Mouse (Mus musculus) erythroid progenitor cell, adult 5-6 weeks (primary cell): ENCODE measurements around the gene Hgd. TPM values are rescaled to one million over a fixed set of nuclear protein-coding genes. Genes with fewer than 3 reads are reported as not detected.

Experiments used
- ATAC-seq: replicated peaks from 2 replicates; pipeline ENCODE4 v1.8.0; 2016; ENCODE audit warnings: moderate number of reproducible peaks, mild to moderate bottlenecking, moderate TSS enrichment, inconsistent platforms; ENCODE audit not compliant: poor library complexity, low FRiP score, severe bottlenecking
- total RNA-seq, 2 experiments: library from RNA; stranded (forward) in 1 of 2; stranded (reverse) in 1 of 2; fragments of 150-400 nt in 1 of 2; fragments of 186-747, 209-891 nt in 1 of 2; gene quantifications; 2 replicates each; pipeline versions ENCODE4 v1.2.3 to v1.2.4; 2015 to 2017; ENCODE audit warnings: low replicate concordance in 2 of 2

Hgd gene
- not detected in 2 replicates for total RNA-seq (2015; ENCODE audit: low replicate concordance)
- not detected in 2 replicates for total RNA-seq (2017; ENCODE audit: low replicate concordance)

DNA sequence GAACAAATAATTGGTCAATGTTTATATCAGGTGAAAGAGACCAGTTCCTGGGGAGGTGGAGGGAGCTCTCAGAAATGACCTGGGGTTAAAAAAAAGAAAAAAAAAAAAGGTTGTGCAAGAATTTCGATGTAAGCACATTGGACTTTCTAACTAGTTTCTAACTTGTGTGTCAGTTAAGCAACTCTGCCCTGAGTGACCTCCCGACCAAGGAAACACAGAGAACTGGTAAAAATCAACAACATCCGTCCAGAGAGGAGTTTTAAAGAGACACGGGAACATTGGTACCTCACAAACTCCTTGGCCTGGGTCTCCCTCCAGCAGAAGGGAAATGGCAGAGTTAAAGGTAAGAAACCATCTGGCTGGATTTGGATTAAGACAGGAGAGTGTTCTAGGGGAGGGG, at the start of gene Hgd:
Gene Hgd, plus strand, starts transcription at position 160 of the 400 bp plus-strand sequence.
- ATAC-seq: no peak

DNA sequence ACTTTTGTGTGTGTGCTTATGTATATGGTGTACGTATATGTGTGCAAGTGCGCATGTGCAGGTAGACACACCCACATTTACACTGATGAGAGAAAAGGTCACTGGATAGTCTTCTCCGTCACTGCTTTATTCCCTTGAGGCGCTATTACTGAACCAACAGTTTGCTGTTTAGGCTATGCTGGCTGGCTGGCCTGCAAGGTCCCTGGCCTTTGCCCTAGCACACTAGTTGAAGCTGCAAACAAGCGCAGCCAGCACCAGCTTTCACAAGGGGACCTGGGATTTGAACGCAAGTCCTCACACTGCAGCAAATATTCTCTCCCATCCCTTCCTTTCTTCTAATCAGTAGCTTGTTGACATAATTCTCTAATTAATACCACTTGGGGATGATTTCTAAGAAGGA, 49.8 kb upstream of the Hgd start:
- ATAC-seq: no peak

DNA sequence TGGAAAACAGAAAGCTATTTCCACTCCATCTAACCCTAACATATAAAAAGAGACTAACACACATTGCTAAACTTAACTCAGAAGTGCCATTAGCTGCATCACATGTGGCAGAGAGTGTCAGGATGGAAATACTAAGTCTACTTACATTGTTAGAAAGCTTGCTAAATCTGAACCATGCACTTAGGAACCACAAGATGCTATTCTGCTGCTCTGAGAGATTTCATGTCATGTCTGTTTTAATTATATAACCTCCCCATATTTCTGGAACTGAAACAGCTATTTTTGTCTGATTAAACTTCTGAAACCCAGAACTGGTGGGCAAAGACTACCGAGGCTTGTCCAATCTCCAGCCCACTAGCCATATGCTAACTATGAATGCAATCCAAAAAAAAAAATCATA, 47.9 kb upstream of the Hgd start:
- ATAC-seq: no peak

DNA sequence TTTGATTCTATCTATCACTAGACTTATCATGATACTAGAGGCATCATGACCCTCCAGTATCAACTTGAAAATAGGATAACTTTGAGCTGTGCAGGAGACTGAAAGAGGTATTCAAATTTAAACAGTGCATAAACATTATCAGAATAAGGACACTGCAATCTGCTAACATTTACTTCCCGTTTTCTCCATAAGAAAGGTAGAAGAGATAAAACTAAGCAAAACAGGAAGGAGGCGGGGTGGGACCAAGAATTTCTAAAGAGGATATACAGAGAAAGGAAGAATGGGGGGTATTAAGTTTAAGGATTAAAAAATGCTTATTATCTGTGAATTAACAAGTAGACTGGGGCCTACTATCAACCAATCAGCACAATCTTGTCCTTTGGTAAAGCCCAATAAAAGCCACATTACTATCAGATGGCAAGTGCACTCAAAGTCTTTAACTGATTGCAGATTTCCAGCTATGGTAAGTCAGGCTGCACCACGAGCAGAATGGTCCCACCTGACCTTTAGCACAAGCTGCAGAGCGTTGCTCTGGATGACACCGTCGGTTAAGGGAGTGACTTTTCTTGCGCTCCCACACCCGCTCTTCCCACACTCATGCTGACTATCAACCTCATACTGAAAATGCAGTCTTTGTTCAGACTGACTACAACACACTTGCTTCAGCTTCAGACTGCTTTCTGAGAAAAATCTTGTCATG, 46.4 kb upstream of the Hgd start:
- no peak for ATAC-seq

DNA sequence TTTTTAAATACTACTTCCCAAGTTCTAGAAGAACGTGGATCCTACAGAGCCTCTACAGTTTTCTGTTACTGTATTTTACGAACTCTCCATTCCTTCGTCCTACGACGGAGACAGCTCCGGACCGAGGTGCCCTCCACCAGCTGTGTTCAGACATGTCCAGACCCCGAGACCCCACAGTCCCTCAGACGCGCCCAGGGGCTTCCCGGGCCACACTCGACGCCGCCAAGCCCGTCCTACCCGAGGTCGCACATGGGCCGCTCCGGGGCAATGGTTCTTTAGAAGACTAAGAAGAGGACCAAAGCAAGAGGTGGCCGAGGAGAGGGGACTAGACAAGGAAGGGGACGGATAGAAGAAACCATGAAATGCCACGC, 40.7 kb upstream of the Hgd start:
- ATAC-seq: peak; percentile 54

DNA sequence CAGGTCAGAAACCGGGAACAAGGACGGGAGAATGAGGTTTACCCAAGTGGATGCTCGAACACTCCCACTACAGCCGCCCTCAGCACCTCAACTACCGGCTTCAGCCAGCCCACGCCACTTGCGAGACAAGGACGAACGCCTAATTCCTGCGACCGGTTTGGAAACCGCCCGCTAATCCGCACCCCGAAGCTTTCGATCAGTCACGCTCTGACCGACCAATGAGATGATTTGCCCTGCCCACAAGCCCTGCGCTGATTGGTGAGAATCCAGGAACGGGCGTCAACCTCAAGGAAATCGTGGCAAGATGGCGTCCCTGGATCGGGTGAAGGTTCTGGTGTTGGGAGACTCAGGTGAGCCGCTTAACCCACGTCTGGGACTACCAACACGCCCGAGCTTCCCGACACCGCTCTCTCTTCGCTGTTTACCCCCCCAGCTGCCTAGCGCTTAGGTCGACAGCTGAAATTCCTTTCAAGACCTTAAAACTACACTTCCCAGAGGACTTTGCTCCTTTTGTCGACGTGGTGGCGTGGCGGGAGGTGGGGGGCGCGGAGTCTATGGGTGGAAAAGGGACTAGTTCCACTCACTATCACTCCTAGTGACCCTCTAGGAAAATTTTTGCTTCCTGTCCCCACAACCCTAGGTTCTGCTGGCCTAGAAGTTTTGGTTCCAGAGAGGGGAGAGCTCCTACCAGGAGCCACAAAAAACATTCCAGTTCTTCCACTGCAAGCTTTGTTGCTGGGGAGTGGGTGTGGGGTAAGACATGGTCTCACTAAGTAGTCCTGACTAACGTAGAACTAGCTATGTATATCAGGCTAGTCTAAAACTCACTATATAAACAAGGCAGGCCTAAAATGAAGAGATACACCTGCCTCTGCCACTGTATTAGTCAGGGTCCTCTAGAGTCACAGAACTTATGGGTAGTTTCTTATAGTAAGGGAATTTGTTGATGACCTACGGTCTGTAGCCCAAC, 40.1 kb upstream of the Hgd start, which contains the start of the genes Gtf2e1 and Rabl3:
Gene Gtf2e1, minus strand, starts transcription at position 179 of the 970 bp plus-strand sequence.
Gene Rabl3, plus strand, starts transcription at position 275 of the 970 bp plus-strand sequence.
- ATAC-seq: peak; percentile 97

DNA sequence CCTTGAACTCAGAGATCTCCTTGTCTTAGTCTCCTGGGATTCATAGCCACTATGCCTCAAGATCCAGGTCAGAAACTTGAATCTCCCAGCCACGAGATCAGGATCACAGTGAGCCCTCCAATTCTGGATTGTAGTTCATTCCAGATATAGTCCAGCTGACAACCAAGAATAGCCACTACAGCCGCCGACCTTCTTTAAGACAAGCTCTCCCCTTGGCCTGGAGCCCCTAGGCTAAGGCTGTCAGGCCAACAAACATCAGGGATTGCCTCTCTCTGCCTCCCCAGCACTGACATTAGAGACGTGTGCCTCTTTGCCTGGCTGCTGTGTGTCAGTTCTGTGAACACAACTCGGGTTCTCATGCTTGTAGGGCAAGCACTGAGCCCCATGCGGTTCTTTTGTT, 39.2 kb upstream of the Hgd start:
- no peak for ATAC-seq

DNA sequence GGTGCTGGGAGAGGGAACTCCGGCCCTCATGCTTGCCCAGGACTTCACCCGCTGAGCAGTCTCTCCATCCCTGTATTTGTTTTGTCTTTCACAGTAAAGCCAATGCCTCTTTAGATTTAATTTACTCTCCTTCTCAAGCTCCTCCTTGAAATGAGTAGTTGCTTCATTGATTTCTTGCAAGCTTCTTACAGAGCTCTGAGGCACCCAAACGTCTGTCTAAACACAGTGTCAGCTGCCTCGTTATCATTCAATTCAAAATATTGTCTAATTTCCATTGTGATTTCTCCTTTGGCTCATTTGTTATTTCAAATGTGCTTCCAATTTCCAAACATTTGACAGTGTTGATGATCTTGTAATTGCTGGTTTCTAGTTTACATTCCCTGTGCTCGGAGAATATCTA, 33.6 kb upstream of the Hgd start:
- no peak for ATAC-seq

DNA sequence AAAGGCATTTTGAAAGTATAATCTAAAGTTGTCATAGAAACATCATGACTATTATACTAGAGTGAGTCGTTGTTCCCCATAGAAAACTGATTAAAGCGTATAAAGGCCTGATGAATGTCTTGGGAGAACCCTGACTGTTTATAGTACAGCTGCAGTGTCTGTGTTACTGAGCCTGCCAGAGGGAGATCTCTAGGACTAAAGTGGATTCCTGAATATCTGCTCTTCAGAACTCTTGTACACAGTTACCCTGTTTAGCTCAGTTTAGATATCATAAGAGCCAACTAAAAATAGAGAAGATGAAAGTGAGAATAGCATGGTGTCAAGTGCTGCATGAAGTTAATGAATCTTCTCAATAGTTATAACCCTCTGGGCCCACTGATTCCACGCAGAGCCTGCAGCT, 29.7 kb upstream of the Hgd start:
- no peak for ATAC-seq

DNA sequence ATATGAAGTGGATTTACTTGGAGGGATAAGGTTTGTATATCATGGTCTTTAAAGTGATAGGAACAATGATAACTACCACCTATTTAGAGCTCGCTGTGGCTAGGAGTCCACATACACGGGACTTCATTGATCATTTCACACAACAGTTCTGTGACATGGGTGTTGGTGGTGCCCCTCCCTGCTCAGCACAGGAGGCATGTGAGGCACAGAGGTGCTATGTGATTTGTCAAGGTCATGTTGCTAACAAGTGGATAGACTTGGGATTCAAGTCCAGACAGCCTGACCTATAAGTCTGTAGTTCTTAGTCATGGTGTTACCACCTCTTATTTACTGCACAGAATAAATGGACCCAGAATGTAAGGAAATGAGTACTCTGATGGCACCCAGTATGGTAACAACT, 29.0 kb upstream of the Hgd start:
- no peak for ATAC-seq

DNA sequence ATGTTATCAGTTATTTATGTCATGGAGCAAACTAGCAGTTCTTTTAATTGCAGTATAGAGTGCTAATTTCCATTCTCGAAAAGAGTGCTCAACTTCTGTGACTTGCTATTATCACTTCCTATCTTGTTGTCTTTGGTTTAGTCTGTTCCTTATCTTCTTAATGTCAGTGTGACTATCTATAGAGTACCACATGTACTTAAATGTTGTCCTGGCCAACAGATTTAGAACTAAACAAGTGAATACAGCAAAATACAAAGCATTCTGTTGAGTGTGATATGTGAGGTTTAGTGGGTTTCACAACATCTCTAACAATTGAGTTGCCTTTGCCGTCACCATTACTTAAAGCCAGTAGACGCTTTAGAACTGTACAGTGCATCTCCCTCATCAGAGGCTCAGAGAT, 27.1 kb upstream of the Hgd start:
- no peak for ATAC-seq

DNA sequence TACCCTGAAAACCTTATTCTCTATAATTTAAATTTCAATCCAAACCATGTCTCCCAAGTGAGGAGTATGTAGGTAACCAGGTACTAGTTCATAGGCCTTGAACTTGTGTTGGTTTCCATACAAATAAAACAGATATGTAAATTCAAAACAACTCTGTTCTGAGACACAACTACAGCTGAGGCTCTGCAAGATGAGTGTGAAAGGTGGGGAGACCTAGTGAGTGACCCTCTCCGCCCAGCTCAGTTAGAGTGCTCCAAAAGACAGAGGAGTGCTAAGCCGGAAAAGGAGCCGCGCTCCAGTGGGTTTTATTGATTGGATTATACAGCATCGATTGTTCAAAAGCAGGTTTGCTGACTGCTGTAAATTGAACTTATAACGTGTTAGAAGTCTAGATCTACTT, 17.5 kb upstream of the Hgd start:
- no peak for ATAC-seq

DNA sequence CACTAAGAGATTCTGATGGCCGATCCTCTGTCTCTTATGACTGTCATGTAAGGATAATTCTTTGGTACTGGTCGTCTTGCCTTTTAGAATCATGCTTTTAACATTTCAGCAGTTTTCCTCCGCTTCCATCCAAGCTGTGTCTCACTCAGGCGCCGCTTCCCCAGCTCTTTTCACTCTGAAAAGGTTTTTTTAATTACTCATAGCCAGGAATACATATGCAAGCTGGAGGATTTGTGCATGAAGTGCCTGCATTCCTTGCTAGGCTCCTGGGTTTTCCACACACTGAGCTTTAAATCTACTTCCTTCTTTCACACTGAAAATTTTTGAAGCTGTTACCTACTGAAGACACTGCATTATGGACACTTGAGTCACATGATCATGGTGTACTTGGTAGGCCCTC, 17.0 kb upstream of the Hgd start:
- no peak for ATAC-seq

DNA sequence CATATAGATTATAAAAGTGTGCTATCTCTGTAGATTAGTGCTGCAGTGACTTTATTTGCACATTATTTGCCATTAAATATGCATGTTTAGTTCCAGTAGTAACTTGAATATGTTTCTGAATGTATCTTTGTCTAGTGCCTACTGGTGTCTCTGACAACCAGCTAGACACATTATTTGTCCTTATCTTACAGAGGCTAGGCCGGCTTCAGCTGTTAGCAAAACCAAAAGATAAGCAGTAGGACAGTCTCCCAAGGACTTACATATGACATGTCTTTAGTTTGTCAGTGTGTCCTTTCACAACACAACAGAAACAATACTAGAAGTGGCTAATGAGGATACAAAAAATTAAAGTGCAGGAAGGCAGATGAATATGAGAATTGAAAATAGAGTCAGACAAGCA, 14.8 kb upstream of the Hgd start:
- no peak for ATAC-seq

DNA sequence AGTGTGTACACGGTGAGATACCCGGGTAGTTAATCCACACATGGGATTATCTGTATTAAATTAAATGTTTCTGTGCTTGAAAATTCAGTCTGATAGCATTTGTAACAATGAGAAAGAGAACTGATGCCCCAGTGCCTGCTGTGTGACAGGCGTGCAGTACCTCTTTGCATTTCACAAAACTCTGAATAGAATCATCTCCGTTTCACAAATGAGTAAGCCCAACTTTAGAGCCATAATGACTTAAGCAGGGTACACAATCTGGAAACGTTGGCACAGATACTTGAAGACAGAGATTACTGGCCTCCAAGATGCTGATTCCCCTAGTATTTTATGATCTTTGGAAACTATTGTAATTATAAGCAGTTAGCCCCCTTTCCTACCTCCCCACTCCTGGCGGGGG, 13.8 kb upstream of the Hgd start:
- no peak for ATAC-seq

DNA sequence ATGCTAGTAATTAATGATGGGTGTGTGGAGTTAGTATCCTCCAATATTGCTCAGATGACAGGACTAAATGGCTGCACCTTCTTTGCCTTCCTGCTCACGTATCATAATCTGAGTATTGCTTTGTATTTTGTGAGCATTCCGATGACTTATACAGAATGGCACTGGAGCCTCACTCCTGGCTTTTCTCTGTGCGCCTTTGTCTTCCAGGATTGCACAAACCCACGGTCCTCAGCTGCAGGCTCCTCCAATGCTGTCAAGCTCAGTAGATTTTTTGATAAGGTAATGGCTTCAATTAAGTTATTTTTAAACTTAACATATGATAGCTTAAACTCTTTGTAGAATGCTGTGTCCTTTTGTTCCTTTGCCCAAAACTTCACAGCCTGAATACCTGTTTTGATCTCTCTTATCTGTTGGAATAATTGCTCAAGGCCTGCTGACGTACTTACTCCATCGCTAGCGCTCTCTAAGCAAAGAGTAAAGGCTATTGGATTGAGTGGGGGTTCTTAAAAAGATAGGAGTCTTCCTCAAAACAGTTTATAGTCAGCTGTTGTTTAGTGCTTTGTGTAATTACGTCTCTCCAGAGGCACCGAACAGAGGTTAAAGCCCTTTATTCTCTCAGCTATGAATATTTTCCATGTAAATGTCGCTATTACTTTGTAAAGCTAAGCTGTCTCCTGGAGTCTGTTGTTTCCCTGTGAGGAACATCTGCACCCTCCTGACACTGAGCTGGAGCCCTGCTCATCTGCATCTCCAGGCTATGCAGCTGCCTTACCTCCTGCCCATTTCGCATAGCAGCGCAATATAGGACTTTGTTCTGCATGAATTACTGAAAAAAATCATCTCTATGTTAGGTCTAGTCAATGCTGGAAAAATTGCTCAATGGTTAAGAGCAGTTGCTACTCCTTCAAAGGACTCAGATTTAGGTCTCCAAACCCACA, 12.6 kb upstream of the Hgd start:
- ATAC-seq: no peak

DNA sequence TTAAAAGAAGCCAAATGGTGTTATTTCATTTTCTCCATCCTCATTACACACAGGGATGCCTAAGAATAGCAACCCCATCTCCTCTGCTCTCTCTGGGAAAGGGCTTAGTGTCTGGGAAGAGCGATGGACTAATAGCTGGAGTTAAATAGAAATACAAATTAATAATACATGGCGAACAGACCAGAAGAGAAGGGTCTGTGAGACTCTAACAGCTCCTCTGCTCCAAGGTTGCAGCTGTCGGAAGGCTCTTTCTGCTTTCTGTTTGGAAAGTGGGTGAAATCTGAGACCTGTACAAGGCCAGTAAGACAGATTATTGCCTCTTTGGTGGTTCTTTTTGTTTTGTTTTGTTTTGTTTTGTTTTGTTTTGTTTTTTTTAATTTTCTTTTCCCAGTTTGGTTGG, 8.4 kb upstream of the Hgd start:
- ATAC-seq: no peak

DNA sequence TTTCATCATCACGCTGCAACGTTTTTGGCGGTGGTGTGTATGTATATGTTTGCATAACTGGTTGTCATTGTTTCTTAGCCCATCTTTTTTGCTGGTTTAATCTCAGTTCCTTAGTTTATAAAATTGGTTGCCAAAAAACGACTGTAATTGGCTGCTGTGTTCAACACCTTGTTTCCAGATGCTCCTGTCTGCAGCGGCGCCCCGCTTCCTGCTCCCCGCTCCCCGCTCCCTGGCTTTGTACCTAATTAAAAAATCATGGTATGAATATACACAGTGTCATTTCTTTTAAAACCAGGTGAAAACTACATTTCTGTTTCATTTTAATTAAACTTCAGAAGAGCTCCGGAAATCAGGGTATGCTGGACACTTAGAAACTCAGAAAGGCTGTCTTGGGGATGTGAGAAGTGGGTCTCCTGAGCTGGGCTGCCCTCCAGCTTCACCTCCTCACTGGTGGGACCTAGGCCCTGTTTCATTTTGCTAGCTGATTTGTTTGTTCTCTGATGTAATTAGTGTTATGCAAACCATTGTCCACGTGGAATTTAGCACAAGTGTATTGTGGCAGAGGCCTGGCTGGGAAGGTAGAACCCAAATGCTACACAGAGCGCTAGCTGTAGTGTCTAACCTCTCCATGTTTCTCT, 7.7 kb upstream of the Hgd start:
- no peak for ATAC-seq

DNA sequence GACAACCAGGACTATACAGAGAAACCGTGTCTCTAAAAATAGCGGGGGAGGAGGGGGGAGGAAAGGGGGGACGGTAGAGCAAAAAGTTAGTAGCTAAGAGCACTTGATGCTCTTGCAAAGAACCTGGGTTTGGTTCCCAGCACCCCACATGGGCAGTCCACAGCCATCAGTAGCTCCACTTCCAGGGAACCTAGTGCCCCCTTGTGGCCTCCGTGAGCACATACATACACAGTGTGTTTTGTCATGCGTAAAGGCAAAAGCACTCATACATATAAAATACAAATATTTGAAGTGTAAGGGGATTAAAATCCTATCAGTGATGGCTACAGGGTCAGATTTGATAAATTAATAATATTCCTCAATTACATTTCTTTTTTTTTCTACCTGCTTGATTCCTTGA, 6.9 kb upstream of the Hgd start:
- ATAC-seq: no peak
